Mouse (Mus musculus): ENCODE results near the gene Dgki.

Dgki gene

DNA sequence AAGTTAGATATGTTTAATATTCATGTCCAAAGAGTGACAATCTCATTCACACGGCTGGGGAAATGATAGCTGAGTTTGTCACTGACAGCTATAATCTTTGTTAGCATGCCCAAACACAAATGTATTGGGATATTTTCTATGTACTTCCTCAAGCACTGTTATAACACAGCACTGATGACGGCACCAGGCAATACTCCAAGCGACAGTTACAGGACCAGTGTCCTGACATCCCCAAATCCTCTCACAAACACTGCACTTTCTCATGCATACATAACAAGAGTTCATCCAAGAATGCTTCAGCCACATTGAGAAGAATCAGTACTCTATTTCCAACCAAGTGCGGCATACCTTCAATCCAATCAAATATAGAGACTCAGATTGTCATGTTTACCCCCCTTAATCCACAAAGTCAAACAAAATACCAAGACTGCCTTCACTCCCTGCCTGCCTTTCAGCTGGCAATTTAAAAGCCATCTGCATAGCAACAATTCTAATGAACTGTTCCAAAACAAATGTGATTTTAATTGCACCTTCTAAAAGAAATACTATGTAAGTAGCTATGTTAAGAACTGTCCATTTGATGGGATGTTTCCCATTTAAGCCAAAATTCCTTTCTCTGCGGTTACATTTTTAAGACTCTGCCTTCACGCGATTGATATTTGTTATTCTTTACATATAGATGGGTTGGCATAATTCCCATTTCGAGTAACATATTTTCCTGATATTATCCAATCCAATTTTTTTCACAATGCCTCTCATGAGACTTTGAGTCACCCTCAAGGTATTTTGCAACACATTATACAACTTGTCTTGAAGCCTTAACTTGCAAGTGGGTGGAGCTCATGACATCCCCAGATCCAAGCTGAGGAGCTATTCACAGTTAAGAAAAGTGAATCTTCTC is 273.4 kb downstream of the Dgki start:
- no peak for DNase-seq (ENCODE audit: low spot score in 2 of 2)

DNA sequence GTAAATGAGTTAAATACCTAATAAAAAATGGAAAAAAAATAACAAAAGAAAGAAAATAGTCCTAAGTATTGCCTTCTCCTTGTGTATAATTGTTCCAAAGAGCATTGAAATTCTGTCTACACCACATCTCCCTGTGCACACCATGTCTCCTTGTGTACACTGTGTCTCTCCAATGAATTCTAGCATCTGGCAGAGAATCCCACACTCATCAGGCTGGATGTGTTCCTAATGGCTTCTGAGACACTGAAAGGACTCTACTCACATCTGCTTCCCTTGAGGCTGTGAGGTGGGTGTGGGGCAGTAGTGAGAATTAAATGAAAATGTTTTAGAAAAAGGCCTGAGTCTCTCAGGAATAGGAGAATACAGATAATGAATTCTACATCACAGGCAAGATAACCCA is 283.9 kb downstream of the Dgki start:
- DNase-seq (ENCODE audit: low spot score in 2 of 2): no peak

DNA sequence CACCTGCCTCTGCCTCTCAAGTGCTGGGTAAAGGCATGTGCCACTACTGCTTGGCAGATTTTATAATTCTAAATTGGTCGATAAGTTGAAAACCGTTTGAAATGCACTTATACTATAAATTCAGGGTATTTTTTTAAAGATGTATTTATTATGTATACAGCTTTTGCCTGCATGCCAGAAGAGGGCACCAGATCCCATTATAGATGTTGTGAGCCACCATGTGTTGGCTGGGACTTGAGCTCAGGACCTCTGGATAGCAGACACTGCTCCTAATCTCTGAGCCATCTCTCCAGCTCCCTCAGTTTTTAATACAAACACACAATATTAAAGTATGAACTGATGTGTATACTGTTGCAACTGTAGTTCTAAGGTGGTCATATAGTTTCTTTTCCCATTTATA is 288.4 kb downstream of the Dgki start:
- DNase-seq (ENCODE audit: low spot score in 2 of 2): no peak

DNA sequence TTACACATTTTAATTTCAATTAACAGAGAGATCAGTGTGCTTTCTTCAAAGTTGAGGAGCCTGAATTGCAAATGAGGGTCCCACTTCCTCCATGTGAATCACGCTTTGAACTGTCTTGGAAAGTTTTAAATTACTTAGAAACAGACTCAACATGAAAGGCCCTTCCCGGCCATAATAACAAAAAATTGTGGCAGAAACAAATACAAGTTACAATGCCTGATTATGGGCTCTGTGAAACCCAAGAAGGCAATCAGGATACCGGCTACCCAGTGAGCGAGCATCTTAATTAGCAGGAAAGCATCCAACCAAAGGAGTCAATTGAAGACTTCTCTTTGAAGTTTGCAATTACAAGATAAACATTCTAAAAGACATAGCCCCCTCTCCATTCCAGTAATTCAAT is 292.4 kb downstream of the Dgki start:
- no peak for DNase-seq (ENCODE audit: low spot score in 2 of 2)

DNA sequence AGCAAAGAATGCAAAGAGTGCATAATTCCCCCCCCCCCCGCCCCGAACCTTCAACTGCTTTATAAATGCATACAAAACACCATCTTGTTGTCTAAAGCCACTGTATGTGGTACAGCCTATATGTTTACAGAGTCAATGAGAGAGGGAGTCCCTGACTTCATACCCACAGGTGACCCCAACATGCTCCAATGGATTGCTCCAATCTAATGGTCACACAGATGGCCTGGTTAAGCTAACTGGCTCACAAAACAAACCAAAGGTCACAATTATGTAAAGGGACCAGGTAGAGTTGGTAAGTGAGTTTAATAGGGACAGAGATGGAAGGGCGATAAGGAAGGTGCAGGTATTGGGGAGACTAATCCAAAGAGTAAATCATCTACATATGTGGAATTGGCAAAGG is 295.1 kb downstream of the Dgki start:
- DNase-seq (ENCODE audit: low spot score in 2 of 2): no peak

DNA sequence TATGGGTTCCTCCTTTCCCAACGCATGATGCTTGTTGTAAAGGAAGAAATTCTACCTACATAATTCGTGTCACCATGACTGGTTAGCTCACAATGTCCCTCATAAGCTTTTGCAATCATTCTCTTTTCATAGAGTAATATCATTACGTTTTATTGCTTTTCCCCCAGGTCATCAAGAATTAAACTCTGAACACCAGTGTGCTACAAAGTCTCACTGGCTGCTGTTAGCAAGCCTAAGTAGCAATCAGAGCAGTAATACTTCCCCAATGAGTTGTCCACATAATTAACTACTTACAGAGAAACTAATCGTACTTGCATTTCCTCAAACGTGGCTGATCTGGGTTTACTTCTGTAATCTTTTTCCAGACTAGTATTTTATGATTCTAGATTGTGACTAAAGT is 296.7 kb downstream of the Dgki start:
- no peak for DNase-seq (ENCODE audit: low spot score in 2 of 2)

DNA sequence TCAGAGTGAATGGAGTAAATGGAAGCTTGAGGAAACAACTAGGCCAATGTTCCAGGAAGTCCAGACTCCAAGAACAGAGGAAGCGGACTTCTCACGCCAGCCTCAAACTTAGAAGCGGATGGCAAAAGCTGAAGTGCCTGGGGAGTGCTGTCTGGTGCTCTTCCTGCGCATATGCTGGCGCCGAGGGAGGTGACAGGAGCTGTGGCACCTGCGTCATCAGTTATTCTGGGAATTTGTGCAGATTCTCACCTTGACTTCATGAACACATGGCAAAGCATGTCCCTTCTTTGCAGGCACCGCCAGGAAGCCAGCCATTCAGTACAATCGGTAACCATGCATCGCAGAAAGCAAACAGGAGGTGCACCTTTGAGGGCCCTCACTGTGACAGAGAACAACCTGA is 301.0 kb downstream of the Dgki start:
- DNase-seq (ENCODE audit: low spot score in 2 of 2): no peak

DNA sequence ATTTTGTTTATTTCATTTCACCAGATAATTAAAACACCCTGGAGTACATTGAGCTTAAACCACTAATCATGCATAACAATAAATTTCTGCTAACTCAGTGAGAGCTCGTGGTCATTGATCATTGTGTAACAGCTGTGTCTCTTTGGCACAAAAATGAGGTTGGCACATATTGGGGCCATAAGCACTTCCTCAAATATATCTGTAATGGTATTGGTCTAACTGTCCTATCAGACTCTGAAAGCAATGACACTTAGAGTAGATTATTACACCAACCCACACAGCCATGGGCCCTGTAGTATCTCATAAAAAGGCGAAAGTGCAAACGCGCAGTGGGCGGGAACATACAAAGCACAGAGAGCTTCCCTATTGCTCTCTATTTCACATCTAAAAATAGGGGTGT is 305.7 kb downstream of the Dgki start:
- DNase-seq (ENCODE audit: low spot score in 2 of 2): no peak

DNA sequence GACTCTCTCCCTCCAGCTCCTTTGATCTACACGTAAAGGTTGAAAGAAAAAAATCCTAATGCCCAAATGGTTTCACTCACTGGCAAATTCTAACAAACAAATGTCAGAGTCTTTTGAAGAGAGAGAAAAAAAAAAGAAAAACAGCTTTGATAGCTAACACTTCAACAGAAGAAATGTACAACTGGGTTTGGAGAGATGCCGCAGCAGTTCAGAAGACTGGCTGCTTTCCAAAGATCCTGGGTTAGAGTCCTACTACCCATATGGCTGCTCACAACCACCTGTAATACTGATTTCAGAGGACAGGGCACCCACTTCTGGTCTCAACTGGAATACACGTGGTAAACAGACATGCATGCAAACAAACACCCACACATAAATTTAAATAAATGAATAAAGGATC is 309.8 kb downstream of the Dgki start:
- no peak for DNase-seq (ENCODE audit: low spot score in 2 of 2)

DNA sequence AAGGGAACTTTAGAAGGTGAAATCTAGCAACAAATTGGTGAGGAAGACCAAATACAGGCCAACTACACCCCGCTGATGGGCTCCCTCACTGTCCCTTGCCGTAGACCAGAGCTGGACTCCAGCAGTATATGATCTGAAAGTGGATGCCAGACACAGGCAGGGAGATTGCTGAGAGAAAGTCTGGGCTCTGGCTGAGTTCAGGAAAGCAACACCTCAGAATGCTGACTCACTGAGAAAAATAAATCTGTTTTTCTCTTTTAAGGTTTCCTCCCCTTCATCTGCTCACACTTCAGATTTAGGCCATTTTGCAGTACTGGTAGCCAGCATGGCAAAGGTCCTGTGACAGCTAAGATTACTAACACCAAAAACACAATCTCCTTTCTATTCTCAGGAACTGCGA is 311.2 kb downstream of the Dgki start:
- no peak for DNase-seq (ENCODE audit: low spot score in 2 of 2)

DNA sequence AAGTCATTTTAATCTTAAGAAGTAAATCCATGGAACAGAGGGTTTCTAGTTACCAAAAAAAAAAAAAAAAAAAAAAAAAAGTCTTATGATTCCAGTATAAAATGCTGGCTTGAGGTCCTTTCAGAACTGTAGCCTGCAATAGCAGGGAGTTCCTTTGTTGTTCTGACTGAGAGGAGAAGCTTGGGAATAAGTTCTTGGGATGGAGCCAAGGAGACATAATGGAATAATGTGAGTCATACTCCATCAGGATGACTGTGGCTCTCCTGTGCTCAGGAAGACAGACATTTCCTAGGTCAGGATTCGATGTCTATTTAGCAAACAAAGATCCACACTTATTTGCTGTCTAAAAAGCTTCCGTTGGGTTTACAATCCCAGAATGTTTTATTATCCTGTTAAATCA is 318.3 kb downstream of the Dgki start:
- DNase-seq (ENCODE audit: low spot score in 2 of 2): no peak

DNA sequence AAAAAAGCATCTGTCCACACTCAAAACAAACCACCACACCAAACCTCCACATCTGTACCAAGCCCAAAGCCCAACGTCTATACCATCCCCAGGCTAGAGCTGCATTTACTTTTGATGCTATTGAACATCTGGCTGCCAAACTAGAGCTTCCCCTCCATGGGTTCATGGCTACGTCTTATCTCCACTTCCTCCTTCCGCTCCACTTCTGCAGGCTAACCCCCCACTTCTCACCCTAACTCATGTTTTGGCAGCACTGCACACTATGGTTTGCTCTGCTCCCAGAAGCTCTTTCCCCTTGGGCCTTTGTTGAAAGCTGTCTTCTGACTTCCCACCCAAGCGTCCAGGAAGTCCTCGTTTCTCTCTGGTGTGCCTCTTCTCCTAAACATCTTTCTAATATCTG is 319.5 kb downstream of the Dgki start:
- no peak for DNase-seq (ENCODE audit: low spot score in 2 of 2)

DNA sequence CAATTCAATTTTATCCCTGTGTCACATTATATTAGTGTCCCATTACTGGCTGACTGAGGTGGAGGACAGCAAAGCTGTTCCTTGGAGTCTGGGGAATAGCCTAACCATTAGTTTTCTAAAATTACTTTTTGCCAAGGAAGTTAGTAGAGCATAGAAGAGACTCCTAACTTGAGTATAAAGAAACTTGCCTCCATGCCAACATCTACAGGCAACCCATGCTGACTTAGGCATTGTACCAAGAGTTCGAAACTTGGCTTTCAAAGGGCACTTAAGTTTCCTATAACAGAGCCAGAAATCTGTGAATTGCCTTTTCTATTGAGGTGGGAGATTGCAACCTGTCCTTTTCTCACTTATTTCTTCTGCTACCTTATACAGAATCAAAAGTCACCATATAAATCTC is 321.8 kb downstream of the Dgki start:
- no peak for DNase-seq (ENCODE audit: low spot score in 2 of 2)

DNA sequence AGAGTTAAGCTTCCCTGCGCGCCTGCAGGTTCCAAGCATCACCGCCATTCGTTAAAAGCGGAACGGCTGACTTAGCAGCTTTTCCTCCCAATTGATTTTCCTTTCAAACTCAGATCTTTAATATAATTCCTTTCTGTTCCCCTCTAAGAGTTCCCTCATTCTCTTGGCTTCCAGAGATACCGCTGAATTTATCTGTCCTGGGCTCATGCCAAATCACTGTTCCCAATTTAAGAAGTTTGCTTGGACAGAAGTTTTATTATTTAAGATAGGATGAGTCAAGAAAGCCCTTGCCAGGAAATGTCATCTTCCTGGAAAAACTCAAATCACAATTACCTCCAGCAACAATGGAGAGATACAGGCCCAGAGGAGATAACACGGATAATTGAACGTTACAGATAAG is 326.9 kb downstream of the Dgki start:
- DNase-seq (ENCODE audit: low spot score in 2 of 2): no peak

DNA sequence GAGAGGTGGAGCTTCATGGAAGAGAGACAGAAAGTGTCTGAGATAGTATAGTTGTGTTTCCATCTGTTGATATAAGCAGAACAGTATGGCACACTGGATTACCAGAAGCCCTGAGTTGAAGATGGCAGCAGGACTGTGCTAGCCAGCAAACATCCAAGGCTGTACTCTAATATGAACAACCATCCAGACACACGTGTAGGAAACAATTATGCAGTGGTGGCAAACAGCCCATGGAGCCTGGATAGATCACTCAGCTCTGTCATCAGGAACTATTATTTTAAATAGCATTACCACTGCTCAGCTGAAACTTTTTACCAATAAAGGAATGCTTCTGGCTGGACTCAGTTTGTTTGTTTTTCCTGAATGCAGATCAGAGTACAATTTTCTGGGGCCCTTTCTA is 327.5 kb downstream of the Dgki start:
- no peak for DNase-seq (ENCODE audit: low spot score in 2 of 2)

DNA sequence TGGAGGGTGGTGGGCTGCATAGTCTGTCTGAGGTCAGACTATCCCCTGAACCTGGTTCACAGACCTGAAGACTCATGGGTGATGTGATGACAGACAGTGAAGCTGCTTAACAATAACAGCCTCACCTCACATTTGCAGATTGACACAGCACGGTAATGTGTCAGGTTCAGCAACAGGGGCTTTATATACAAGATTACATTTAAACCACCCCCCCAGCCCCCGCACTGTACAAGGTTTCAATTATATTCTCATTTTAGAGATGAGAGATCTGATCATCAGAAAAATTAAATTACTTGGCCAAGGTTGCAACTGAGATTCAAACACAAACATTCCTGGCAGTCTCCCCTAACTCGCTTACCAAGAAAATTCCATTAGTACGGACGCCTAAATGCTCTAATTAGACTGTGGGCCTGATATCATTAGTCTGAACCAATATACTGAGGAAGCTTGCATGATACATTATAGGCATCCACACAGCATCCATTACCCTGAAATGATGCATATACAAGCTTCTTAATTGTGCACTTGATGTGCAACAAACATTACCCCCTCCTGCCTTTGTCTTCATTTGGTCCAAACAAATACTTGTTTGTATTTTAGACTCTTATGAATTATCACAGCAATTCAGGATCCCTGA is 330.6 kb downstream of the Dgki start:
- DNase-seq (ENCODE audit: low spot score in 2 of 2): no peak

DNA sequence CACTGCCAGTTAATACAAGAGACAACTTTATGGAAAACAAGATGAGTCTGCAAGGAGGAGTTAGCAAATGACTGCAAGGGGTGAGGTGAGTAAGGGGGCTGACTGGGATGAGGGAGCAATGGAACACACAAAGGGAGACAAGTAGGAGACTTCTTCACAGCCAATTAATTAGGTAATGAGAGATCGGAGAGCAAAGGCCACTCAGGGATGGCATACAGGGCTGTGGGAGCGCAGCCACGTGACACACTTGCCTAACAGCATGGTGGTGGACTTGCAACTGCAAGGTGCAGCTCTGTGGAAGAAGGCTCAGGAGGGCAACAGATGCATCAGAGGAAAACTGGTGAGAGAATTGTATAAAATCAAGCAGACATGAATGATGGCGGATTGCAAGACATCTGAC is 339.3 kb downstream of the Dgki start:
- DNase-seq (ENCODE audit: low spot score in 2 of 2): no peak

DNA sequence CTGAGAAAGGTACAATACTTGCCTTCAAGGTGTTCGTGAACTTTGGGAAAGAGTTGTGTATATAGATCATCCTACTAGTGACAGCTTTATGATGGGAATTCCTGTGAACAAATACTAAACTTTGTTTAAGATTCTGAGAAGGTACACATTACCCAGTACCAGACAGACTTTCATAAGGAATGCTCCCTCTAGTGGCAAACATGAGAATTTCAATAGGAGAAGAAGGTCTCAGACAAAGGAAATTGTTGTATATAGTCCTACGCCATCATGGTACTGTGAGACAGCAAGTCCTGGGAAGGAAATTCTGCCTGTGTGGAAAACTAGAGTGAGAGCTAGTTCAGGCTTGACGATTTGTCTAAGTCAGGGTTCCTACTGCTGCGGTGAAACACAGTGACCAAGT is 344.7 kb downstream of the Dgki start:
- no peak for DNase-seq (ENCODE audit: low spot score in 2 of 2)

DNA sequence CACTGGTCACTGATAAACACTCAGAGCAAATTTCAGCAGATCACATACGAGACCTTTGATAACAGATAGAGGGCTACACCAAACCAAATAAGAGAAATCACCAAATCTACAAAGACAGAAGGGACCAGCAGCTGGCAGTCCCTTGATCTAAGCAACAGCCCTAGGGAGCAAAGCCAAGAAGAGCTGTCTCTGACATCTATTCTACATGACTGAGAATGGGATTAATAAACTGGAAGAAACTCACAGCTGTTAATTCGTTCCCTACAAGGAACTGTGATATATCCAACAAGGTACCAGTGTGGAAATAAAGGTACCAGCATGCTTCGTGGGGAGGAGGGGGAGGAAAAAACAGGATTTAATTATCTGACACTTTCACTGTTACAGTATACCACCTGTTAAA is 349.3 kb downstream of the Dgki start:
- no peak for DNase-seq (ENCODE audit: low spot score in 2 of 2)

DNA sequence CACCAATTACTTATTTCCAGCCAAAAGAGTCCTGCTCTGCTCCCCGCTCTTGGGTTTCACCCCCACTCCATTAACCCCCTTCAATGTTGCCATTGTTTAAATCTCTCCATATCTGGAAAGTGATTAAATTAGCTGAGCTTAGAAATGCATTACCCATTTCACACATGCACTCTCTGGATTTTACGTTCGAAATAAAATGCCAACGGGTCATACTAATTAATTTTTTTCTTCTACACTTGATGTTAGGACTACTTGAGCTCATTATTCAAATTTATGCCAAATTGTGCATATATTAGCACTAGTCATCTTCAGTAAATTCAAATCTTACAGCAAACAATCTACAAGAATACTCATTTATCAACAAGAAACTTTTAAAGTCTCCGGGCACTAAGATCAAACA is 352.1 kb downstream of the Dgki start:
- no peak for DNase-seq (ENCODE audit: low spot score in 2 of 2)

DNA sequence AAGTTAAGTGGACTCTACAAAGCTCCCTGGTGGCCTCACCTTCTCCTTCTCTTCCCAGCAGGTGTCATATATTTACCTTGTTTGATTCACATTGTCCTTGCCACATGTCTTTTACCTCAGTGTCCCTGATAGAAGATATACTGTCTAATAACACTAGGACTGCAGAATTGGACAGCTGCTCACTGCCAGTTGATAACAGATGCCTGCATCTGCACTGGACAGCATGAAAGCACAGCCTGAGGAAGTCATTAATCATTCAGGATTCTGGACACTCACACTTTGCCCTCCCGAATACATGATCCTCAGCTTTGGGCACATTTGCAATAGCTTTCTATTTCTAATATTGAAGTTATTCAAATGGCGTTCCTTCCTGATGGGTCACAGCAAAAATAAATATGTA is 362.5 kb downstream of the Dgki start:
- no peak for DNase-seq (ENCODE audit: low spot score in 2 of 2)

DNA sequence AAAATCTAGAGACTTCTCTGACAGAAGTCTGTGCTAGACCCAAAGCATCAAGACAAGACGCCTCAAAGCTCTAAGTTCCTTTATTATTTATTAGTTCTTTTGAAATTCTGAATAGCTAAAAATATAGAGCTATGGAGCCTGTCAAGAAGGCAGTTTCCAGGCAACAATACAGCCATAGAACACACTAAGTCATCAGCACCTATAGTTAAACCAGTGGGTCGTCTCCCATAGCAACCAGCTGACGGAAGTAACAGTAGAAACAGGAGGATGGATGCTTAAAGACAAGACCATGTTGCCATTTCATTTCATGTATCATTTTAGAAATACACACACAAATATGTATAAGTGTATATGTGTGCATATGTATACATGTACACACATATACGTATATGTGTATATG is 363.2 kb downstream of the Dgki start:
- DNase-seq (ENCODE audit: low spot score in 2 of 2): no peak

DNA sequence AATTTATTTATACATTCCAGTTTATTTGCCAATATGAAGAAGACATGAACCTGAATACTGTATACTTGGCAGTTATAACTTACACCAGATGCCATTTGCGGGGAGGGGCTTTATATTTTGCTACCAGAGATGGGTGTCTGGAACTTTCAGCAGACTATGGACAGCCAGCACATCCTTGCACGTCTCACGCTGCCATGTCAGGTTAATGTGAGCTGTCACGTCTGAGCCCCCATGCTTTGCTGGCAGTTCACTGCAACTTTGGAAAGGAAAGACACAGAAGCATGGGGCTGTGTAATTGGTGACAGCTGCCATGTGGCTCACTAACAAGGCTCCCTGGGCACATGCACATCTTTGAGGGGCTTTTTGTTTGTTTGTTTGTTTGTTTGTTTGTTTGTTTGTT is 368.5 kb downstream of the Dgki start:
- no peak for DNase-seq (ENCODE audit: low spot score in 2 of 2)

DNA sequence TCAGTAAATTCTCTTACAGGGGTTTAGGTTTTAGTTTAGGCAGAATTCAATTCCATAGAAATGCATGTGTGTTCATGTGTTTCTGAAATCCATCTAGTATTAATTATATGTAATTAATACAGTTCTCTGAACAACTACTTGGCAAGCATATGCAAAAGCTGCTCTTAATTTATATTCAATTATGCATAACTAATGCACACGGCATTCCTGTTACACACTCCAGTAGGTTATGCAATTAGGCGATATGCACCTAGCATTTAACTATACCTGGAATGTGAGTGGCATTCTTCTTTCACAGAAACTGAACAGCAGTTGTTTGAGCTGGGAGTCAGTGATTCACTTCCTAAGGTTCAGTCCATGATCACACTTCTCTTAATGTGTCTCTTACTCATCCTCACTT is 370.2 kb downstream of the Dgki start:
- no peak for DNase-seq (ENCODE audit: low spot score in 2 of 2)
